Mouse (Mus musculus) layer of hippocampus, adult 9-10 months (tissue): ENCODE measurements around the gene 1110017D15Rik.

Experiments
- DNase-seq: peaks from one replicate; pipeline ENCODE4 v3.0.0; 2022; ENCODE audit warnings: low spot score

Gene 1110017D15Rik

GRCm38 (mm10) chr4:41513309-41513708 is 3.8 kb downstream of the 1110017D15Rik start:
- no peak for DNase-seq

GRCm38 (mm10) chr4:41507998-41508397 is 9.1 kb downstream of the 1110017D15Rik start:
- DNase-seq: no peak

GRCm38 (mm10) chr4:41507326-41507924 is 9.7 kb downstream of the 1110017D15Rik start:
- no peak for DNase-seq

GRCm38 (mm10) chr4:41506906-41507305 is 10.2 kb downstream of the 1110017D15Rik start:
- DNase-seq: no peak

GRCm38 (mm10) chr4:41506156-41506555 is 11.0 kb downstream of the 1110017D15Rik start:
- no peak for DNase-seq

GRCm38 (mm10) chr4:41505131-41505551 is 12.0 kb downstream of the 1110017D15Rik start:
- DNase-seq: no peak

GRCm38 (mm10) chr4:41504325-41504724 is 12.8 kb downstream of the 1110017D15Rik start:
- no peak for DNase-seq

GRCm38 (mm10) chr4:41502986-41503412 is 14.1 kb downstream of the 1110017D15Rik start, which contains the start of gene AI464131:
TSS of gene AI464131 (minus strand) at chr4:41503076.
- DNase-seq: peak; percentile 79

GRCm38 (mm10) chr4:41502171-41502940 is 14.8 kb downstream of the 1110017D15Rik start:
- no peak for DNase-seq

GRCm38 (mm10) chr4:41500787-41501186 is 16.3 kb downstream of the 1110017D15Rik start:
- DNase-seq: no peak

- DNase-seq: no peak
Measured at GRCm38 (mm10) chr4:41499619-41500018, 17.5 kb downstream of the 1110017D15Rik start.

GRCm38 (mm10) chr4:41498921-41499391 is 18.2 kb downstream of the 1110017D15Rik start:
- DNase-seq: no peak

- DNase-seq: no peak
Measured at GRCm38 (mm10) chr4:41497995-41498845, 18.9 kb downstream of the 1110017D15Rik start.

- DNase-seq: no peak
Measured at GRCm38 (mm10) chr4:41497579-41497978, 19.6 kb downstream of the 1110017D15Rik start.

GRCm38 (mm10) chr4:41497046-41497445 is 20.1 kb downstream of the 1110017D15Rik start:
- no peak for DNase-seq

GRCm38 (mm10) chr4:41495850-41496249 is 21.3 kb downstream of the 1110017D15Rik start:
- DNase-seq: no peak

- DNase-seq: no peak
Measured at GRCm38 (mm10) chr4:41495076-41495475, 22.1 kb downstream of the 1110017D15Rik start.

GRCm38 (mm10) chr4:41494378-41494777 is 22.8 kb downstream of the 1110017D15Rik start:
- no peak for DNase-seq

GRCm38 (mm10) chr4:41493464-41494116 is 23.5 kb downstream of the 1110017D15Rik start:
- DNase-seq: no peak

GRCm38 (mm10) chr4:41492951-41493350 is 24.2 kb downstream of the 1110017D15Rik start:
- DNase-seq: no peak

- no peak for DNase-seq
Measured at GRCm38 (mm10) chr4:41481601-41482017, 35.5 kb downstream of the 1110017D15Rik start.

- no peak for DNase-seq
Measured at GRCm38 (mm10) chr4:41480254-41480653, 36.9 kb downstream of the 1110017D15Rik start.
